Mouse (Mus musculus) neural tube, embryonic 13.5 days (tissue): ENCODE results near the gene Wdr25. TPM values are rescaled to one million over a fixed set of nuclear protein-coding genes. Genes with fewer than 3 reads are reported as not detected.
A peak's percentile ranks its signal among the peaks of the same experiment; 100 is the strongest.

Source experiments
- ATAC-seq: fragments of 200-750 bp; cut with Nextera tagmentation; 2 replicates; pipeline ENCODE4 v1.8.0; 2017; ENCODE audit warnings: low read depth, mild to moderate bottlenecking, moderate TSS enrichment, moderate library complexity
- H3K27ac ChIP-seq: fragments of 300-500 bp; sonication (generic); replicated peaks from 2 replicates; pipeline ENCODE4 v1.5.1; 2015; ENCODE audit warnings: moderate library complexity, mild to moderate bottlenecking, inconsistent platforms
- H3K27me3 ChIP-seq: fragments of 300-500 bp; sonication (generic); 2 replicates; pipeline ENCODE4 v1.6.1; 2015; ENCODE audit warnings: mild to moderate bottlenecking, inconsistent platforms
- H3K36me3 ChIP-seq: fragments of 300-500 bp; sonication (generic); 2 replicates; pipeline ENCODE4 v1.6.1; 2015; ENCODE audit warnings: mild to moderate bottlenecking, inconsistent platforms
- H3K4me1 ChIP-seq: fragments of 300-500 bp; sonication (generic); replicated peaks from 2 replicates; pipeline ENCODE4 v1.6.1; 2015; ENCODE audit warnings: inconsistent platforms
- H3K4me2 ChIP-seq: fragments of 300-500 bp; sonication (generic); 2 replicates; pipeline ENCODE4 v1.6.1; 2015; ENCODE audit warnings: inconsistent platforms, mild to moderate bottlenecking, moderate library complexity
- H3K4me3 ChIP-seq: fragments of 300-500 bp; sonication (generic); 2 replicates; pipeline ENCODE4 v1.5.1; 2015; ENCODE audit warnings: mild to moderate bottlenecking, inconsistent platforms
- H3K9ac ChIP-seq: fragments of 300-500 bp; sonication (generic); 2 replicates; pipeline ENCODE4 v1.6.1; 2015; ENCODE audit warnings: moderate library complexity, mild to moderate bottlenecking, inconsistent platforms
- H3K9me3 ChIP-seq: fragments of 300-500 bp; sonication (generic); 2 replicates; pipeline ENCODE4 v1.6.1; 2016; ENCODE audit warnings: inconsistent platforms
- WGBS: fragments of 180-500 bp; shearing (Covaris S2); methylation state at CpG from one replicate; pipeline ENCODE4 v1.1.7; 2015; 5-methylcytosine and 5-hydroxymethylcytosine counted together
- polyA plus RNA-seq: library from polyadenylated mRNA; unstranded; fragments of >200 nt; fragmentation: Nextera tagmentation; extraction: Ambion mirVana; gene quantifications from 2 replicates; pipeline ENCODE4 v1.2.1, GENCODE M21; 2015

Wdr25 gene
- polyA plus RNA-seq, 1 experiment from 2014 or later, result 6.5 TPM

DNA sequence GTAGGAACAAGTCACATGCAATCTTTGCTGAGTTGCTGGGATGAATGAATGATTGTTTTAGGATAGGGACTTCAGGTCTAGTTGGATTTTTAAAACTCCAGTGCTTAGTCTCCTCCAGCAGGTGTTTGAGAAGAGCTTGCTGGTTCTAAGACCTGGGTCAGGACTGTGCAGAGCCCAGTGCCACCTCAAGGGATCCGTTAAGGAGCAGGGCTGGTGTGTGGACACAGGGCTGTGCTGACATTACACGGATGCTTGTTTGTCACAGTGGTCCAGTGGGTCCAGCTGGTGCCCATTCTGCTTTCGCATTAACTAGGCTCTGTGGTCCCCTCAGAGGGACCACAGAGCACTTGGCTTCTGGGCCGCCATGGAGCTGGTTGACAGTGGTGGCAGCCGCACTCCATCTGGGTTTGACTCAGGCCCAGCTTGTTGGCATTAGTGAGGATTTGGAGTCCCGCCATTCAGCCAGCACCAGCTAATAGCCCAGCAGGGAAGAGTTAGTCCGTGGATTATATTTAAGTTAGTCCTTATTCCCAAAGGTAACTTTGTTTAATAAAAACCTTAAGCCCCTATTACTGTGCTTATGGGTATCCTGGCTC lies 23.1 kb downstream of the Wdr25 start:
- Histone ChIP-seq H3K9me3 (no peaks in the 10 kb centered on the region), H3K27me3 (no peaks in the 10 kb centered on the region), H3K4me1 (peaks cover 79% of the 10 kb centered on the region), H3K9ac (no peak overlapping the region; the same call in 1 of the 2 replicates), H3K36me3 (no peaks in the 10 kb centered on the region), H3K4me2 (no peak overlapping the region), H3K27ac (peak overlapping the region; percentile 56), H3K4me3 (no peak overlapping the region)
- WGBS, result 36% methylated on average over 7 of the region's 7 CpGs
- ATAC-seq, result no peak

DNA sequence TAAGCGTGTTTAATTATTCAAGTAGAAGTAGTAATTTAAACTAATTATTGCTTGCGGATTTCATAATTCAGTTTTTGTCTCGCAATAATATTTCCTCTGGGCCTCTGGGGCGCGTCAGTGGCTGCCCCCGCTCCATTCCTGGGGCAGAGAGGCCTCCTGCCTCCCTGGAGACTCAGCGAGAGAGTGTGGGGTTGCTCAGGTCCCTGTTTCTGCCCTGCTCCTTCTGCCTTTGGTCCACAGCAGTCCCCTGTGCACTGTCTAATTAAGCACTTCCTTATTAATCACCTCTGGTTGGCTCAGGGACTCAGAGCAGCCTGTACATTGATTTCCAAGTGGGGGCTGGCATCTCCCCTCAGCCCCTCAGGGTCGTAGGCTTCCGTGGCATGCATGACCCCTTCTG lies 24.1 kb downstream of the Wdr25 start:
- no peak overlapping the region for H3K4me2 ChIP-seq
- H3K27ac ChIP-seq, result peak overlapping the region; percentile 34
- H3K4me1 ChIP-seq, result peaks cover 70% of the 10 kb centered on the region
- no peak overlapping the region for H3K4me3 ChIP-seq
- H3K27me3 ChIP-seq, result no peaks in the 10 kb centered on the region
- no peak for ATAC-seq
- no peak overlapping the region for H3K9ac ChIP-seq
- H3K9me3 ChIP-seq, result no peaks in the 10 kb centered on the region
- H3K36me3 ChIP-seq, result no peaks in the 10 kb centered on the region
- WGBS, result 38% methylated on average over 9 of the region's 9 CpGs

GRCm38 (mm10) chr12:108918753-108919152 lies 25.3 kb downstream of the Wdr25 start:
- no peak overlapping the region for H3K4me2 ChIP-seq
- no peak for ATAC-seq
- H3K27me3 ChIP-seq, result no peaks in the 10 kb centered on the region
- H3K4me1 ChIP-seq, result peaks cover 57% of the 10 kb centered on the region
- H3K9me3 ChIP-seq, result no peaks in the 10 kb centered on the region
- no peak overlapping the region for H3K27ac ChIP-seq
- 39% methylated on average over 4 of the region's 4 CpGs for WGBS
- no peak overlapping the region; the same call in 1 of the 2 replicates for H3K9ac ChIP-seq
- no peaks in the 10 kb centered on the region for H3K36me3 ChIP-seq
- no peak overlapping the region for H3K4me3 ChIP-seq

DNA sequence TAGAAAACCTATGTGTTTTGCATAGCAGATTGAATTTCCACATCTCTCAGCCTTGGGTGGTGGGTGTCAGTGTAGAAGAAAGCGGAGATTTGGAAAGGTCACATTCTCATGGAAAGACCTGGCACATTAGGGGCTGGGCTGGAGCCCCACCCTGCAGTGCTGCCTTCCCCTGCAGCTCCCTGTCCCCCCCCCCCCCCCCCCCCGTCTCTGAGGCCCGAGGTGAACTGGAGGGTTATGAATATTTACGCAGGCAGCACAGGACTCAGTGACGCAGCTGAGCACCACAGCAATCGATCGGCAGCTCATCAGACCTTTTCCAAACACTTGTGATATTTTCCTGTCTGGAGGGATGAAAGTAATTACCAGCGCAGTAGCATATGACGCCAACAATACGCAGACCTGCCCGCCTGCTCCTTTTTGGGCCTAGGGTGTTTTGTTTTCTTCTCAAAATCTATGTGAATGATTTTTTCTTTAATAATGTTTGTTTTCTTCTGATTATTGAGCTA lies 33.2 kb downstream of the Wdr25 start:
- Histone ChIP-seq H3K4me2 (no peak overlapping the region), H3K4me1 (peaks cover 42% of the 10 kb centered on the region), H3K27me3 (no peaks in the 10 kb centered on the region), H3K36me3 (no peaks in the 10 kb centered on the region), H3K9ac (no peak overlapping the region), H3K4me3 (no peak overlapping the region), H3K9me3 (no peaks in the 10 kb centered on the region), H3K27ac (peak overlapping the region; percentile 65)
- 35% methylated on average over 9 of the region's 11 CpGs for WGBS
- no peak for ATAC-seq

DNA sequence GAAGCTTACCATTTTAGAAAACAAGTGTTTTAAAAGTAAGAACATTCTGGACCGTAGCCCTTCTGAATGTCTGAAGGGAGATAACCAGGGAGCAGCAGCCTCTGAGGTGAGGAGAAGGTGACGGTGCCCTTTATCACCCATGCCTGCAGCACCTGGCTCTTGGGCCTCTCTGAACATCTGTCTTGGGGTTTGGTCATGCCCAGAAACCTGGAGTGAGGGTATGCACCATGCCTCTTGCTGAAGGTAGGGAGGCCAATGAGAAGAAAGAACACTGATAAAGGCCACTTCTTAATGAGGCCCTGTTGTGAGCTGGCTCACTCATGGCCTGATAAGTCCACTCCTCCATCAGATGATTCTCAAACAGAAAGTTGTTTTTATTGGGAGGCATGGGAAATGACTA lies 34.8 kb downstream of the Wdr25 start:
- no peak for ATAC-seq
- peaks cover 53% of the 10 kb centered on the region for H3K4me1 ChIP-seq
- no peaks in the 10 kb centered on the region for H3K9me3 ChIP-seq
- WGBS, result 67% methylated on average over 2 of the region's 2 CpGs
- no peak overlapping the region for H3K9ac ChIP-seq
- peak overlapping the region; percentile 67 for H3K27ac ChIP-seq
- no peak overlapping the region for H3K4me2 ChIP-seq
- H3K27me3 ChIP-seq, result no peaks in the 10 kb centered on the region
- no peak overlapping the region for H3K4me3 ChIP-seq
- no peaks in the 10 kb centered on the region for H3K36me3 ChIP-seq

- WGBS, result 69% methylated on average over 3 of the region's 3 CpGs
- Histone ChIP-seq H3K4me3 (no peak overlapping the region), H3K27me3 (no peaks in the 10 kb centered on the region), H3K27ac (no peak overlapping the region), H3K9me3 (no peaks in the 10 kb centered on the region), H3K4me2 (no peak overlapping the region), H3K9ac (no peak overlapping the region), H3K36me3 (no peaks in the 10 kb centered on the region), H3K4me1 (peaks cover 63% of the 10 kb centered on the region)
- ATAC-seq, result no peak
These were observed 36.0 kb downstream of the Wdr25 start for GRCm38 (mm10) chr12:108929475-108929874.

DNA sequence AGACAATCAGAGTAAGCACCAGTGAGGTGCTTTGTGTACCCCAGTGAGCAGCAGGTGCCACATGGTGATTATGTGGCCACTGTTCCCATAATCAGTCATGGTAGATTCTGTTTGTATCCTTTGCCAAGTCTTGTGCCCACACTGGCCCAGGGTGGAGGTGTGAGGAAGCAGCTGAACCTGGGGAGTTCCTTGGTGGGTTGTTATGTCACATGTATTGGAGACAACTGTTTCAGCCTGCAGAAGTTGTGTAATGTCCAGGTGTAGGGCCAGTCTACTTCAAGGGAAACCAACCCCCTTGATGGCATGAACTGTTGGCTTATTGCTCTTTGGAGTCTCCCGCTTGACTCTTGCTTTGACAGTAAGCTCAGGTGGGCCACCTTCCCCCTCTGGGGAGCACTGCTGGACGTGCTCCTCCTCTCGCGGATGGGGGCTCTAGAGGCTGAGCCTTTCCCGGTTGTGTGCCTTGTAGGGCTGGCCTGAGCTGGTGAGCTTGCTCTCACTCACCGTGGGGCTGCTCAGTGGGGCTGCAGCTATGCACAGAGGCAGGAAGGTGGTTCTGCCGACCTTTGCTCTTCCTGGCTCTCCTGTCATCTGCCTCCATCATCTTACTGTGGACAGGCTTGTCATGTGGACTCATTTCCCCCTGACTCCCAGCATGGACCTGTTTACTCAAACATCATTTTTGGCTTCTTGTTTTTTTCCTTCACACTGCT lies 38.1 kb downstream of the Wdr25 start:
- H3K27me3 ChIP-seq, result no peaks in the 10 kb centered on the region
- H3K4me2 ChIP-seq, result no peak overlapping the region
- H3K9me3 ChIP-seq, result no peaks in the 10 kb centered on the region
- H3K4me3 ChIP-seq, result no peak overlapping the region
- H3K36me3 ChIP-seq, result no peaks in the 10 kb centered on the region
- peak; percentile 37; the same call in 1 of the 2 replicates for ATAC-seq
- peaks cover 57% of the 10 kb centered on the region for H3K4me1 ChIP-seq
- no peak overlapping the region for H3K9ac ChIP-seq
- no peak overlapping the region for H3K27ac ChIP-seq
- 64% methylated on average over 7 of the region's 7 CpGs for WGBS

DNA sequence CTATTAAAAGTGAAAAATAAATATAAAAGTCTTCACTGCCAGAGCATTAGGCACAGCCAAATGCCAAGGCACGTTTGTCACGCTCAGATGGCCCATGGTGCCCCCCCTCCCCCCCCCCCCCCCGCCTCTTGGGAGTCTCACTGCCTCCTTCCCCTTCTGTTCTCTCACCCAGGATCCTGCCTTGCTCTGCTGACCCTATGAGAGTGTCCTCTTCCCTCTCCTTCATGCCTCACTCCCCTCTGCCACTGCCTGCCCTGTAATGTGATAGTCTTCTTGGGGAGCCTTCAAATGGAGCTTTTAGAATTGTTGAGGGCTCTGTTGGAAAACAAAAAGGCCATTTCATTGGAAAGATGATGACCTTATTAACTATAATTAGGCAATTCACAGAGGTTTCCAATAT lies 38.7 kb downstream of the Wdr25 start:
- no peak for ATAC-seq
- Histone ChIP-seq H3K4me1 (peaks cover 52% of the 10 kb centered on the region), H3K36me3 (no peaks in the 10 kb centered on the region), H3K9ac (no peak overlapping the region), H3K9me3 (no peaks in the 10 kb centered on the region), H3K27me3 (no peaks in the 10 kb centered on the region), H3K4me3 (no peak overlapping the region), H3K4me2 (no peak overlapping the region), H3K27ac (no peak overlapping the region)
- WGBS, result 9% methylated on average over 2 of the region's 3 CpGs

DNA sequence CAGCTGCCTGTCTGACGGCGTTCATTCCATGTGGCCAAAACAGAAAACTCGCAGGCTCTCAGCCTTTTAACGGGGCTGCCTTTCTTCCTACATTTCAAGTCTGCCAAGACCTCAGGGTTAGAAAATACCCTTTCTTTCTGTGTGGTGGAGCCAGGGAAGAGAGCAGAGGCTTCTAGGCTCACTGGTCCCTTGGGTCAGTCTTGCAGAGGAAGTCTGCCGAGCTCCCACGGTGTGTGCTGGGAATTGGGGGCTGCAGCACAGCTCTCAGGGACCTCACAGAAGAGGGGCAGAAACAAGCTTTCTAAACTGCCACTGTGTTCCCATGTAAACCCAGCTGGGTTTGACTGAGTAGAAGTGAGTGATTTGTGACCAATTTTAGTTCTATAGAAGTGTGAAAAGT lies 40.8 kb downstream of the Wdr25 start:
- no peak for ATAC-seq
- no peaks in the 10 kb centered on the region for H3K9me3 ChIP-seq
- no peak overlapping the region for H3K4me3 ChIP-seq
- no peaks in the 10 kb centered on the region for H3K27me3 ChIP-seq
- H3K4me1 ChIP-seq, result peaks cover 33% of the 10 kb centered on the region
- no peak overlapping the region for H3K9ac ChIP-seq
- WGBS, result 74% methylated on average over 6 of the region's 6 CpGs
- 0 out of 2 replicates have a peak overlapping the region, but pooled peaks have one; percentile 18 for H3K27ac ChIP-seq
- H3K4me2 ChIP-seq, result no peak overlapping the region
- H3K36me3 ChIP-seq, result no peaks in the 10 kb centered on the region

GRCm38 (mm10) chr12:108936834-108937233 lies 43.4 kb downstream of the Wdr25 start:
- 65% methylated on average over 6 of the region's 6 CpGs for WGBS
- H3K4me1 ChIP-seq, result peaks cover 21% of the 10 kb centered on the region
- H3K27ac ChIP-seq, result no peak overlapping the region
- no peaks in the 10 kb centered on the region for H3K9me3 ChIP-seq
- no peaks in the 10 kb centered on the region for H3K27me3 ChIP-seq
- H3K4me3 ChIP-seq, result no peak overlapping the region
- H3K4me2 ChIP-seq, result no peak overlapping the region
- H3K36me3 ChIP-seq, result no peaks in the 10 kb centered on the region
- no peak overlapping the region for H3K9ac ChIP-seq
- no peak for ATAC-seq

GRCm38 (mm10) chr12:108937506-108937905 lies 44.1 kb downstream of the Wdr25 start:
- no peak for ATAC-seq
- H3K4me2 ChIP-seq, result no peak overlapping the region
- peaks cover 14% of the 10 kb centered on the region for H3K4me1 ChIP-seq
- H3K36me3 ChIP-seq, result no peaks in the 10 kb centered on the region
- H3K27me3 ChIP-seq, result no peaks in the 10 kb centered on the region
- 85% methylated on average over 4 of the region's 4 CpGs for WGBS
- no peak overlapping the region for H3K9ac ChIP-seq
- H3K27ac ChIP-seq, result no peak overlapping the region
- no peak overlapping the region for H3K4me3 ChIP-seq
- no peaks in the 10 kb centered on the region for H3K9me3 ChIP-seq

DNA sequence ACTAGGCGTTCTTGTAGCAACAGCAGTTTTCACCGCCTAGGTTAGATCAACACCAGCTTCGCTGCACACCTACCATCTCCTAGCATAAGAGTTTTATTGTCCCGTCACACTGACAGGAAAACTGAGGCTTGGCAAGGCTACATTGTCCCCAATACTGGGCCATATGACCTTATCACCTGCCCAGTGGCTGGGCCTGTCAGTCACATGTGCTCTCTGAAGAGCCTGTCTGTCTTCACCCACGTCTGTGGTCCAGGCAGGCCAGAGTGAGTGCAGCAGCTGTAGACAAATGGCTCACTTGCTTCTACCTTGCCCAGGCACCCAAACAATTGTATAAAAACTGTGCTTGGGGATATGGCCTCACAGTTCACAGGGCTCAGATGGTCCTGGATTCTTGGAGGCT lies 45.4 kb downstream of the Wdr25 start:
- H3K27ac ChIP-seq, result peak overlapping the region; percentile 34; the same call in 1 of the 2 replicates
- no peak overlapping the region for H3K4me3 ChIP-seq
- H3K9me3 ChIP-seq, result no peaks in the 10 kb centered on the region
- WGBS, result 89% methylated on average over 5 of the region's 5 CpGs
- H3K27me3 ChIP-seq, result no peaks in the 10 kb centered on the region
- no peak overlapping the region for H3K4me2 ChIP-seq
- no peaks in the 10 kb centered on the region for H3K36me3 ChIP-seq
- ATAC-seq, result no peak
- no peak overlapping the region for H3K9ac ChIP-seq
- H3K4me1 ChIP-seq, result peaks cover 8% of the 10 kb centered on the region
